Comparison of ENCODE assay signal across 19 mouse cellular contexts in genomic region chr1:28102021-28102526, GRCm38 (mm10).
DNase-seq lines count a peak whose midpoint lies in the region; ATAC-seq and TF ChIP-seq lines count a peak whose summit lies in the region.
"Had no signal": no experiment of that assay in that cellular context is flagged by ENCODE, and none has a peak within 500 bp of the region (broad histone marks: within the 10 kb centered on the region; RNA-seq: fewer than 3 reads in every experiment).

No protein-coding gene starts in this region.

- 87% methylated on average over 2 of the region's 2 CpGs for WGBS in forebrain, postnatal 0 days
- WGBS in forebrain, embryonic 11.5 days = 96% methylated on average over 2 of the region's 2 CpGs

- no peak for TF ChIP-seq CTCF in forebrain, postnatal 0 days (IDR thresholded peaks at IDR 0.05; ENCODE audit: low read depth)

- H3K27ac ChIP-seq in forebrain, postnatal 0 days (ENCODE audit: low read depth, low read length) = no peak overlapping the region
- no peak overlapping the region for H3K27ac ChIP-seq in forebrain, embryonic 11.5 days (ENCODE audit: low read depth, low read length)
- H3K27ac ChIP-seq: embryonic facial prominence, embryonic 12.5 days; hindbrain, embryonic 15.5 days; macrophage; midbrain, embryonic 13.5 days; stomach, embryonic 15.5 days had no signal

- H3K4me2 ChIP-seq in forebrain, postnatal 0 days (ENCODE audit: low read depth) = no peak overlapping the region
- no peak overlapping the region for H3K4me2 ChIP-seq in forebrain, embryonic 11.5 days (ENCODE audit: low read depth, low read length, severe bottlenecking)
- H3K4me2 ChIP-seq: embryonic facial prominence, embryonic 12.5 days; heart, embryonic 12.5 days; hindbrain, embryonic 15.5 days; midbrain, embryonic 13.5 days; stomach, embryonic 15.5 days had no signal

- H3K36me3 ChIP-seq in forebrain, postnatal 0 days (ENCODE audit: insufficient read depth) = no peaks in the 10 kb centered on the region
- no peaks in the 10 kb centered on the region for H3K36me3 ChIP-seq in forebrain, embryonic 11.5 days (ENCODE audit: control insufficient read depth, insufficient read depth, low read length)
- H3K36me3 ChIP-seq: embryonic facial prominence, embryonic 12.5 days; G1E; heart, embryonic 12.5 days; hindbrain, embryonic 15.5 days; midbrain, embryonic 13.5 days; stomach, embryonic 15.5 days had no signal

- H3K27me3 ChIP-seq in forebrain, postnatal 0 days (ENCODE audit: insufficient read depth, low read length) = no peaks in the 10 kb centered on the region
- no peaks in the 10 kb centered on the region for H3K27me3 ChIP-seq in forebrain, embryonic 11.5 days (ENCODE audit: control insufficient read depth, insufficient read depth, low read length)
- H3K27me3 ChIP-seq: embryonic facial prominence, embryonic 12.5 days; heart, embryonic 12.5 days; hindbrain, embryonic 15.5 days; midbrain, embryonic 13.5 days; stomach, embryonic 15.5 days had no signal

- H3K9ac ChIP-seq in forebrain, postnatal 0 days = no peak overlapping the region
- H3K9ac ChIP-seq in forebrain, embryonic 11.5 days (ENCODE audit: low read length) = no peak overlapping the region
- H3K9ac ChIP-seq: embryonic facial prominence, embryonic 12.5 days; heart, embryonic 12.5 days; hindbrain, embryonic 15.5 days; midbrain, embryonic 13.5 days; stomach, embryonic 15.5 days had no signal

- DNase-seq in embryo, embryonic 11 days = peak; percentile 2
- DNase-seq in embryo, embryonic 9.5 days (ENCODE audit: extremely low spot score) = no peak
- peak; percentile 2 for DNase-seq in right cerebral cortex, adult 18-20 months
- DNase-seq in right cerebral cortex, postnatal 25 days = no peak
- DNase-seq in cerebellum, postnatal 36 days = peak; percentile 29 to 62
- no peak for DNase-seq in adrenal gland, adult 18-20 months (ENCODE audit: low spot score in 2 of 2)
- DNase-seq in forebrain, postnatal 0 days = no peak
- no peak for DNase-seq in forebrain, embryonic 11.5 days (ENCODE audit: low spot score)
- DNase-seq: kidney, postnatal 10 days; lung, adult 2 months had no signal

- H3K4me1 ChIP-seq in forebrain, postnatal 0 days (ENCODE audit: insufficient read depth) = no peaks in the 10 kb centered on the region
- no peaks in the 10 kb centered on the region for H3K4me1 ChIP-seq in forebrain, embryonic 11.5 days (replicated peaks; ENCODE audit: control insufficient read depth, insufficient read depth, low read length)
- H3K4me1 ChIP-seq: embryonic facial prominence, embryonic 12.5 days; heart, embryonic 12.5 days; hindbrain, embryonic 15.5 days; midbrain, embryonic 13.5 days; stomach, embryonic 15.5 days had no signal

- no peak overlapping the region for H3K4me3 ChIP-seq in forebrain, postnatal 0 days (ENCODE audit: low read depth, low read length)
- no peak overlapping the region for H3K4me3 ChIP-seq in forebrain, embryonic 11.5 days (ENCODE audit: low read depth, low read length)
- H3K4me3 ChIP-seq: embryonic facial prominence, embryonic 12.5 days; heart, embryonic 12.5 days; hindbrain, embryonic 15.5 days; midbrain, embryonic 13.5 days; stomach, embryonic 15.5 days had no signal

- H3K9me3 ChIP-seq in forebrain, postnatal 0 days (ENCODE audit: low read length) = no peaks in the 10 kb centered on the region
- H3K9me3 ChIP-seq in forebrain, embryonic 11.5 days (ENCODE audit: control insufficient read depth, low read length) = no peaks in the 10 kb centered on the region
- H3K9me3 ChIP-seq: embryonic facial prominence, embryonic 12.5 days; G1E; heart, embryonic 12.5 days; hindbrain, embryonic 15.5 days; midbrain, embryonic 13.5 days; stomach, embryonic 15.5 days had no signal

- ATAC-seq in forebrain, postnatal 0 days = no peak
- no peak for ATAC-seq in forebrain, embryonic 11.5 days (replicated peaks; ENCODE audit: low FRiP score)
- ATAC-seq: CD4-positive, CD25-positive, alpha-beta regulatory T cell, adult 4 months; intestine, postnatal 0 days; midbrain, embryonic 13.5 days had no signal

Comparison
In these comparisons a context has a peak if more than half of its experiments do, and no peak if none do; other contexts are left out.
1. DNase-seq: peak in embryo, embryonic 11 days (single experiment), right cerebral cortex, adult 18-20 months (single experiment) and cerebellum, postnatal 36 days (2 of 2); none in embryo, embryonic 9.5 days (single experiment), right cerebral cortex, postnatal 25 days (single experiment), adrenal gland, adult 18-20 months (0 of 2), forebrain, postnatal 0 days (single experiment) and forebrain, embryonic 11.5 days (single experiment).